Mouse (Mus musculus) natural killer cell, adult 2 months (primary cell): ENCODE measurements around the gene Bpifa1.
"Not testable (repeated sequence)": the region's sequence is repeated elsewhere in the genome, so short reads cannot be mapped to it uniquely, and the experiment has no call there.

Source experiments
- DNase-seq, 2 experiments: peaks; one replicate each; pipeline ENCODE4 v3.0.0; 2022; ENCODE audit warnings: low spot score in 2 of 2

Bpifa1 gene

DNA sequence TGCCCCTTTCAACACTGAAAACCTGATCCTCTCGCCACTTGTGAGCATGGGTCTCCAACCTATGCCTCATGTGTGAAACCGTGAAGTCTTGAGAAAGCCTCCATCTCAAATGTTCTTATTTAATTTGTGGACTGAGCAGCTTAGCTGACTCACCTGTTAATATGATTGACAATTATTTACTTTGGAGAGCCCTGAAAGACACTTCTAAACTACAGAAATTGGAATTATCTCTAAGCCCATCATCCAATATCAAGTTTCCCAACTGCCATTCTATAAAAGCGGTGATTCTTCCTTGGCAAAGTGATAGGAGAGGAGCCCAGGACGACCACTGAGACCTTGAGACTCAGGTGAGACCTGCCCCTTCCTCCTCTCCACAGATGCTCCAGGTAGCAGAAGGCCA is at the start of gene Bpifa1:
Bpifa1 (plus strand) TSS at position 301 of the 400 bp plus-strand sequence.
- DNase-seq = no peak

DNA sequence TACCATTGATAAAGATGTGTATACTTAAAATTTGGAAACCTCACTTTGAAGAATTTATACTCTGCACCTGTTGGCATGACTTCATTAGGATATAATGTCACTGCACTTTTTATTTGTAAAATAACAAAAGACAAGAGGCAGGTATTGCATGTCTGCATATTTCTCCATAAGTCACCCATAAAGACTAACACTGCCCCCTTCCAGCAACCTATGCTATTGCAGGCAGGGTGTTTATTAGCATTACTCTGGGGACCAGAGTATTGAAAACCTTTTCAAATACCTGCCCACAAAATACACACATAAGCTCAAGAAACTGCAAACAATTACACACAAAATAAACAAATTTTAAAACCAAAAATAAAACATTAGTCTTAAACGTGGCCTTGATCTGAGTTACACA is 44.9 kb upstream of the Bpifa1 start:
- no peak for DNase-seq

DNA sequence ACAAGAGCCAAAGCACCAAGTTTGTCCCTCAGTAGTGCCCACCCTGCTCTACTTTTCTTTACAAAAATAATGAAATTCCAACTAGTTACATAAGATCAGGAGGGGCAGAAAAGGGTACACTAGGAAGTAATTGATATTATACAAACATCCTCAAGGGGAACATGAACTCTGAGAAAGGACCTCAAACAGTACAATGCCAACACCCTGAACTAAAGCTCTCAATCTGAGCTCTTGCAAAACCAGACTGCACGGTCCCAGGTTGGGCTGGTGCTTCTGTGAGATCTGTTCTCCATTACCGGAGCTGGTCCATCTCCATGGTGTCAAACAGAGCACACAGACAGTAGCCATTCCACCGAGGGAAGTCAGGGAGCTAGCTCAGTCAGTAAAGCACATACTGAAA is 25.3 kb upstream of the Bpifa1 start:
- DNase-seq = no peak

DNA sequence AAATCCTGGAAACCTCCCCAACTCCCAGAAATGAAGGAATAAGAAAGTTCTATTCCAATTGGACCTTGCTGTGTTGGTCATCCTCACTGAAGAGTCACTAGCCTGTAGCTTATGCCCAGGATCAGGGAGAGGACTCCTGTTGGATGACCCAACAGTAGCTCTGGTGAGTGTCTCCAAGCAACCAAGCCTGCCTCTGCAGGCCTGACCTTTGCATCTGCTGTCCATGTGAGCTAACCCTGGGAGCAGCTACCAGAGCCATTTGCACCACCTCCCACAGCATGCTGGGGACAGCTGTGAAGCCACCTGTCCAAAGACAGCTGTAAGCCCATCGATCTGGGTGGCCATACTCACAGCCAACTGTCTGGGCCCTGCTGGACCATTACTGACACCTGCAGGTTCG is 12.6 kb upstream of the Bpifa1 start, which contains the start of gene Bpifa3:
Bpifa3 (plus strand) TSS at position 217 of the 400 bp plus-strand sequence.
- DNase-seq = no peak

DNA sequence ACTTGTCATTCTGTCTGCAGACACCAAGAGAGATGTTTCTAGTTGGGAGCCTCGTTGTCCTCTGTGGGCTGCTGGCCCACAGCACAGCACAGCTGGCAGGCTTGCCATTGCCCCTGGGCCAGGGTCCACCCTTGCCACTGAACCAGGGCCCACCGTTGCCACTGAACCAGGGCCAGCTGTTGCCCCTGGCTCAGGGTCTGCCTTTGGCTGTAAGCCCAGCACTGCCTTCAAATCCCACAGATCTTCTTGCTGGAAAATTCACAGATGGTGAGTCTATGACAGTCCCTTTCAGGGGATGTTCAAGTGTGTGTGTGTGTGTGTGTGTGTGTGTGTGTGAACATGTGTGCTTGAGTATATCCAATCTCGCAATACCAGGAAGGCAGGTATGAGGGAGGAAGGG is 1.1 kb downstream of the Bpifa1 start:
- DNase-seq = no peak

DNA sequence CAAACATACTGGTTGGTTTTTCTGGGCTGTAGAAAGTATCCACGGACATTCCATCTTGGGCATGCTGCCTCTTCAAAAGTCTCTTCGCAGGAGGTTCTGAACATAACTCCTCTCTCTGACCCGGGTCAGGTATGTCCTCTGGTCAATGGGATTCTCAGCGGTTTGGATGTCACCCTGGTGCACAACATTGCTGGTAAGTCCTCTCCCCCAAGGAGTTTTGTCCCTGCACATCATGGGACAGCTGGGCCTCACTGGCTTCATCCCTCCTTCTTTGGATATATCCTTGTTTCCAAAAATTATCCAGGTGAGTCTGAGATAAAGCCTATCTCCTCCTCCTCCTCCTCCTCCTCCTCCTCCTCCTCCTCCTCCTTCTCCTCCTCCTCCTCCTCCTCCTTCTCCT is 4.8 kb downstream of the Bpifa1 start:
- DNase-seq = no peak

DNA sequence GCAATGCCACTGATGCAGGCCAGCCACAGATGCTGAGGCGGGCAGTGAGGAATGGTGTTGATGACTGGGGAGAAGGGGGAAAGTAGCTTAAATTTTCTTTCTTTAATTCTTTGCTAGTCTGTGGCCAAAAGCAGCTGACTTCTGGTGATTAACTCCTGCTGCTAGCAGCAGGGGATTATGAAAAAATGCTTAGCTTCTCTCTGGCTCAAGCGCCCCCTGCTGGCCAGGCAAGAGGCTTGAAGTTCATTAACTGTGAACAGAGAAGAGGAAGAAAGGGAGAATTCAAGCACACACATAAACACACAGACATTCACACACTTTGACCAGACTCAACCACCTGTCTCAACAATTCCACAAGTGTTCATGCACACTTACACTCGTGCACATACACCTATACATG is 15.8 kb downstream of the Bpifa1 start:
- no peak for DNase-seq

DNA sequence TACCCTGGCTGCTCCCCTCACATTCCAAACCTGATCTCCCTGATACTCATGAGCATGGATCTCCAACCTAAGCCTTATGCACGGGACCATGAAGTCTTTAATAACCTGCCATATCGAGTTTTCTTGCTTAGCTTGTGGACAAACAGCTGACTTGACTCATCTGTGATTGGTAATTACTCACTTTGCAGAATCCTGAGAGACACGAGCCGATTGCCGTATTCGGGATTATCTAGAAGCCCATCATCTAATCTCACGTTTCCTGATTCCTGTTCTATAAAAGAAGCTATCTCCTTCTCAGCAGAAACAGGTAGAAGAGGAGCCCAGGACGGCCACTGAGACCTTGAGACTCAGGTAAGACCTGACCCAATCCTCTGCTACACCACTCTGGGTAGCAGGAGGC is 19.6 kb downstream of the Bpifa1 start, which contains the start of gene Bpifa5:
Bpifa5 (plus strand) TSS at position 301 of the 400 bp plus-strand sequence.
- no peak for DNase-seq

DNA sequence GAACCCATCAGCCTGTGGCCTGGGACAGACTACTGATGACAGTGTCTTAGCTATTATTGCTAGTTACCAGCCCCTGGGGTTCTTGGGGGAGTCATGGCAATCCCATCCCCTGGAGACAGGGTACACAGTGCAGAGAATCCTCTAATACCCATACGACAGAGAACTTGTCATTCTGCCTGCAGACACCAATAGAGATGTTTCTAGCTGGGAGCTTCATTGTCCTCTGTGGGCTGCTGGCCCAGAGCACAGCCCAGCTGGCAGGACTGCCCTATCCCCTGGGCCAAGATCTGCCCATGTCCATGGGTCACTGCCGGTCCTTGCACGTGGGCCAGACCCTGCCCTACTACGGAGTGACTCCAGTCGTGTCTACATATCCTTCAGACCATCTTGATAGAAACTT is 20.6 kb downstream of the Bpifa1 start:
- no peak for DNase-seq

DNA sequence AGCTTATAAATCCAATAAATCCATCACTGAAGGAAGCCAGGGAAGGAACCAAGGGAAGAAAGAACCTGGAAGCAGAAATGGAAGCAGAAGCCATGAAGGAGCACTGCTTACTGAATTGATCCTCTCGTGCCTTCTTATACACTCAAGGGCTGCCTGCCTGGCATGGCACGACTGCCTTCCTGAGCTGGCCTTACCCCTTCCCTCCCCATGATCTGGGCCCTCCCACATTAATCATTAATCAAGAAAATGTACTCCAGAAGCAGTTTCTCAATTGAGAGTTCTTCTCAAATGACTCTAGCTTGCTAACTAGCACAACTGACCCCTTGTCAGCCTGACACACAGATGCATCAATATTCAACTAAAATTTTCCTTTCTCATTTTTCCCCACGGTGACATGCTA is 26.5 kb downstream of the Bpifa1 start:
- no peak for DNase-seq

DNA sequence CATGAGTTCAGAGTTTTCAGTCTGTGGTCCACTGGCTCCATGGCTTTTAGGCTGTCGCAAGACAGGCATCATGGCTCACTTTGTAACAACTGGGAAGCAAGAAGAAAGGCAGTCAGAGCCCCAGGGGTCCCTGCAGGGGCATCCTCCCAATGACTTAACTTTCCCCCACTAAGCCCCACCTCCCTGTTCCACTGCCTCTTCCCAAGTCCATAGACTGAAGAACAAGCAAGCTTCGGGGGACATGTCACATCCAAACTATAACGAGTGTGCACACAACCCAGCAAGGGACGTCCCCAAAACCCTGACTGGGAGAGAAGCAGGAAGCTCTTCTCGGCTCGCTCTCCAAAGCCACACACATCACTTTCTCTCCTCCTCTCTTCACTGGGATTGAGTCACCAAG is 28.9 kb downstream of the Bpifa1 start:
- no peak for DNase-seq

DNA sequence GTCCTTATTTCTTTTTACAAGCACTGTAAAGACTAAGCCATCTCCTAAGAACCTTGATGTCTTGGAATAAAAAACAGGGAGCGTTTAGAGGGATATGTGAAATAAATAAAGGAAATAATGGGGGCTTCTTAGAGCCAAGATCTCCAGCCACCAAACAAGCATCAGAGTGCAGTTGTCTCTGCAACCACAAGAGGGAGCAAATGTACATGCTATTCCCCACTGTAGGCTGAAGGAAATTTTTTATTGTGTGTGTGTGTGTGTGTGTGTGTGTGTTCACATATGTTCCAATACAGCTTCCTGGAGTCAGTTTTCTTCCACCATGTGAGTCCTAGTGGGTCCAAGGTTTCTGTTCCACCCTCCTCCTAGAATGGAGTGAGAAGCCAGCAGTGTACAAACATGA is 30.6 kb downstream of the Bpifa1 start:
- no peak for DNase-seq

DNA sequence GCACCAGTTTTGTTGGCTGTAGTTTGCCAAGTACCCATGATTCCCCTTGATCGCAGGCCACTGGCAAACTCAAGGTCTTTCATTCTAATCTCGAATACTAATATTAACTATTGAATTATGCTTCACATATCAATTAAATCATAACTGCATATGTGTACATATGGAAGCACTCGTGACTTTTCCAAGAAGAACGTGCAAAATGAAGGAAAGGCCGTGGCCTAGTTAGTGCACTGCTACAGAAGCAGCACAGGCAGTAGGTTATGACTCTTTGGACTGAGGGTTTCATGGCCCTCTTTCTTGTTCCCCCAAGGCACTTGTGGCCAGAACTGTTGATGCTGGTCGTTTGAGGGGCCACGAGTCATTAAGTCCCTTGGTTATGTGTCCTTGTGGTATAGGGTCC is 39.2 kb downstream of the Bpifa1 start:
- DNase-seq = not testable (repeated sequence)

DNA sequence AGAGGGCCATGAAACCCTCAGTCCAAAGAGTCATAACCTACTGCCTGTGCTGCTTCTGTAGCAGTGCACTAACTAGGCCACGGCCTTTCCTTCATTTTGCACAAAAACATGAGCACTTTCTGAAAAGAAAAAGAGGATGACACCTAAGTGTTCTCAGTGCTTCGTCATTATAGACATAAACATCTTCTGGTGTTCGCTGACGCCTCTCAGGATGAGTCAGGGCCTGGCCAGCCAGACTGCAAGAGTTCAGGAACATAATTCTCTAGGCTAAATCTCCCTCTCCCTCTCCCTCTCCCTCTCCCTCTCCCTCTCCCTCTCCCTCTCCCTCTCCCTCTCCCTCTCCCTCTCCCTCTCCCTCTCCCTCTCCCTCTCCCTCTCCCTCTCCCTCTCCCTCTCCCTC is 40.4 kb downstream of the Bpifa1 start:
- DNase-seq = not testable (repeated sequence)

DNA sequence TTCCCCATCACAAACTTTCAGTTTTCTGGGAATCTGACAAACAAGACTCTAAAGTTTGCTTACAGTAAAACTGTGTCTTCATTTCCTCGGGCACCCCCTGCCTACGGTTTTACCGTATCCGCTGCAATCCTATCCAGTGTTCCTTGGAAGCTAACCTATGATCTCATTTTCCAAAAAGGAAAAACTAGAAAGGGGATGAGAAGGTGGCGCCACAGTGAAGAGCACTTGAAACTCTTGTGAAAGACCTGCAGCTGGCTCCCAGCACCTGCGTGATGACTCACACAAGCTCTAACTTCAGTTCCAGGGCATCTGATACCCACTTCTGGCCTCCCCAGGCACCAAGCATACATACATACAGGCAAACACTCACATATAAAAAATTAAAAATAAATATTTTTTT is 42.6 kb downstream of the Bpifa1 start:
- no peak for DNase-seq

DNA sequence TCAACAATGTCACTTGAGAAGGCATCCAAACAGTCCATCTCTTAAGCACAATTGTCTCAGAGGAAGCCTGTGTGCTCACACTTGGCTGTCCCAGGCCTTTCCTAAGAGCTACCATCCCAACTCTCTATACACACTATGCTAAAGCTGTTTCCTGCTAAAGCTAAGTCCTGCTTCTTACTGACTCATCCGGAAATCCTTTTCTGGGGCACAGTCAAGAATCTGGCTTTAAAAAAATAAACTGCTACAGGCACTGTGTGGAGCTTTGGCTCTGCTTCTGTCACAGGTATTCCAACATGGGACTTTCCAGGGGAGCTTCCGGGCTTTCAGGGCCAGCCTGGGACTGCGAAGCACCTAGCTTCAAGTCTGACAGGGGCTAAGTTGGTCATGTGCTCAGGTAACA is 43.1 kb downstream of the Bpifa1 start:
- DNase-seq = no peak

DNA sequence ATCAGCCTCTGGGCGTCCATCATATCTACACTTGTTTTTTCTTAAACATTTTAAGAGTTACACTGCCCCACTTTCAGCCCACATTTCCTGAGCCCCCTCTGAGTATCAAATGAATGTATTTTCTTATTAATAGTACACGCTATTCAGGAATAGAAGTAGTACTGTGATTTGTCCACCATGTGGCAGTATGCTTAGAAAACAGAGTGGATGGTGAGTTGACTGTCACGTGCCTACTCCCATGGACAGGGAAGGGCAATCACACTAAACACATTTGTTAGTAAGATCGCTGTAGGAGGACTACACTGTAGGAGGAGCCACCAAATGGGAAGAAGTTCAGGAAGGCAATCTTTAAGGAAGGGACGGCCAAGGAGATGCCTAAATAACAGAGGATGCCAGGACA is 44.8 kb downstream of the Bpifa1 start:
- DNase-seq = no peak

DNA sequence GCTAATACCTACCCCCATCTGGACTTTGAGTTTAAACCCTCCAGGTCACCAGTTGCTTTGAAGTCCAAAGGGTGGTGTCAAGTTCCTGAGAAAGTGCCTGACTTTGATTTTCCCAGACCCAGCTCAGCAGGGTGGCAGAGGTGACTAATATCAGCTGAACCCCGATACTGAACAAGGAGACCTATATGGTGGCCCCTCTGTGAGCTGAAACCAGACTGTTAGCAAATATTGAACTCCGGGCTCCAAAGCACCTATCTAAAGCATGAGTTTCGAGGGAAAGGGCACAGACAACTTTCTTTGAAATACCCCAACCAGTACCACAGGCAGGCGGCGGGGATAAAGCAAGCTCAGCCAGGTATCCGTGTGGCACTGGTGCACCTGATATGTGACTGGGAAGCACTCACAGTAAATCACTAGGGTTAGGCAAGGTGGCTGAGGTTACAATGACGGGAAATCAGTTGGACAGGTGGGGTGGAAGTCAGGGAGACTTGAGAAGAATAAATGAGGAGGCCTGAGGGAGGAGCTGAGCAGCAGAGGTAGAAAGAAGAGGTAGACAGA is 47.3 kb downstream of the Bpifa1 start:
- no peak for DNase-seq

DNA sequence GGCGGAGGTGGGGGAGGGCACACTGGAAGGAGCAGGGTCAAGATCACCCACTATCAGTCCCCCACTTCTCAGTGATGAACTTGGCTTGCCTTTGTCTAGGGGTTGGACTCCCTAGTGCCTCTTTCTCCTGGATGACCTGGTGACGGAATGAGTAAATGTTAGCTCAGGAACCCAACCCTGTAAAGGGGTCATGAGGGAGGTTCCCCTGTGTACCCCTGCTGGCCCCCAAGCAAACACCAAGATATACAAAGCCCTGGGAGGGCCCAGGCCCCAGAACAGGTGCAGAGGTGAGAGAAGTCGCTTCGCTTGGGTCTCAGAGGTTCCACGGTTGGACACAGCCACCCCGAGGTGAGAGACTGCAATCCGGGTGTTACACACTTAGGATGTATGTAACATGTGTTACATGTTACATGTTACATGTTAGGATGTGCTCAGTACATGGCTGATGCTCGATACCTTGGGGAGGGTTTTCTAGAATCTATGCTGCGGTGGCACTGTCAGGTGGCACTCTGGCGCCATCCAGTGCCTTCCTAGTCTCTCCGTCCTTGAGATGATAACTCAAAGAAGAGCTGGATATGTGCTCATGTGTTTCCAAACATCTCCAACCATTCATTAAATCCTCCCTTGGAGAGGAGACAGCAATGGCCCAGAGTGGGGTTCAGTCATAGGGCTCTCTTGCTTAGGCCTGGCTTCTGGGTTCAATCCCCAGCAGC is 48.0 kb downstream of the Bpifa1 start, which contains the start of gene Bpifb1:
Bpifb1 (plus strand) TSS at position 273 of the 713 bp plus-strand sequence.
- no peak for DNase-seq

DNA sequence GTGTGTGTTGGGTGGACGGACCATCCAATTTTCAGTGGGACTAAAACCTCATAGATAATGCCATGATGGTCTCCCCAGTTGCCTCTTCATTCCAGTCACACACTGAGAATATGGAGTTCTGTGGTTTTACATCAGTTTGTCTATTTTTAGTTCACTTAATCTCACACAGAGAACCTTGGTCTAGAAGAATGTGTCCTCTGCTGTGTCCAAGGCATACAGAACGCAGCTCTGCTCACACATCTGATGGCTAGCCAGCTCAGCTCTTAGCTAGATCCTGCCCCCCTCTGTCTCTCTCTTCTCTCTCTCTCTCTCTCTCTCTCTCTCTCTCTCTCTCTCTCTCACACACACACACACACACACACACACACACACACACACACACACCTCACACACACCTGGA is 49.5 kb downstream of the Bpifa1 start:
- no peak for DNase-seq

DNA sequence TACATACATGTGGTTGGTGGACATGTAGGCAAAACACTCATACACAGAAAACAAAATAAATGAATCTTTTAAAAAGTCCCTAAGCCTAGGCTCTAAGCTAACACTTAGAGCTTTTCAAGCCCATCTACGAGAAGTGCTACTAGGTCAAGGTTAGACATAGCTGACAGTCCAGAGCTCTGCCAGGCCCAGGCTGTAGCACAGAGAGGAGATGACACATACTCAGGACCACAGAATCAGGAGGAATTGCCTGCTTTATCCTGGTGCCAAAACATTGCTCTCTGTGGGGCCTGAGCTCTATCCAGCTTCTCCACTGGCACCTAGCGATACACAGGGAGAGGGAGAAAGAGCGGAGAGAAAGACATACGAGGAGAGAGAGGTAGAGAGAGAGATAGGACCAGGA is 50.4 kb downstream of the Bpifa1 start:
- DNase-seq = no peak

DNA sequence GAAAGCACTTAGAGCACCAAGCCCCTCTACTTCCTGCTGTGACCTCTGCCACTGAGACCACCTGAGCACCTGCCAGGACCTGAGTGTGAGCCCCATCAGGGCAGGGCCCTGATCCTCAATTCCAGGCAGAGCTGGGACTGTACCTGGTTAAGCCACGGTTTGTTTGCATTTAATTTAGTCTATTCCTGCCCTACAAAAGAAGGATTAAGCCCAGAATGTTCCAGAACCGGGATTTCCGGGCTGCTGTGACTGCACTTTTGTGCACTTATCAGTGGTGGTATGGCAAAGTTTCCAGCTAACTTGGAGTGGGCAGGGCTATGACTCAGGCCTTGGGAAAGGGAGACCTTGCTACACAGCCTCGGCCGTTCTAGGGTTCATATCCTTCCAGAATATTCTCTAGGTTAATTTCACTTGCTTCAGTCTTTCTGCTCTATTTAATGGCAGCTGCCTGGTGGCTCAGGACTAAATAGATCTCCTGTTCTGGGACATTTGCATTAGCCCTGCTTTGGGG is 51.4 kb downstream of the Bpifa1 start:
- DNase-seq = no peak

DNA sequence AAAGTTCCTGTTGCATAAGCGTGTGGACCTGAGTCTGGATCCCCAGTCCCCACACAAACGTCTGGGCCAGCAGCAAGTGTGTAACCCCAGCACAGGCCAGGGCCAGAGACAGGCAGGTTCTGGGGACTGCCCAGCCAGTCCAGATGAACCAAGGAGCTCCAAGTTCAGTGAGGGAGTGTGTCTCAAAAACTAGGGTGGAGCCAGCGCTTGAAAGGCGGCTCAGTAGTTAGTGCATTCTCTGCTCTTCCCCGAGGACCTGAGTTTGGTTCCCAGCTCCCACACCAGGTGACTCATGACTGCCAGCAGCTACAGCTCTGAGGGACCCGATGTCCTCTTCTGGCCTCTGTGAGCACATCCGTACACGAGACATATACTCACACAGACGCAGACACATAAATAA is 54.4 kb downstream of the Bpifa1 start:
- DNase-seq = no peak
